Mouse (Mus musculus): ENCODE results near the gene Skap1. TPM values are rescaled to one million over a fixed set of nuclear protein-coding genes. Genes with fewer than 3 reads are reported as not detected.

Skap1 gene
- polyA plus RNA-seq, 1 experiment: 4.9 TPM

- Histone ChIP-seq H3K4me3 (replicated peaks; ENCODE audit: control insufficient read depth, low read depth, low read length) (no peak overlapping the region), H3K4me1 (ENCODE audit: control insufficient read depth, insufficient read depth, low read length) (no peaks in the 10 kb centered on the region), H3K27ac (ENCODE audit: control insufficient read depth, insufficient read depth, low read depth, low read length, poor library complexity) (no peak overlapping the region)
- no peak for TF ChIP-seq POLR2A (IDR thresholded peaks at IDR 0.05; ENCODE audit: borderline replicate concordance, control insufficient read depth, low read depth, low read length)
- TF ChIP-seq CTCF (IDR thresholded peaks at IDR 0.05; ENCODE audit: control insufficient read depth, insufficient read depth, low read length): no peak
- 44% methylated on average over 9 of the region's 9 CpGs for WGBS
These were observed 3.8 kb downstream of the Skap1 start for GRCm38 (mm10) chr11:96468048-96468745.

- TF ChIP-seq CTCF (IDR thresholded peaks at IDR 0.05; ENCODE audit: control insufficient read depth, insufficient read depth, low read length) (no peak), POLR2A (IDR thresholded peaks at IDR 0.05; ENCODE audit: borderline replicate concordance, control insufficient read depth, low read depth, low read length) (no peak)
- no peaks in the 10 kb centered on the region for H3K4me1 ChIP-seq (ENCODE audit: control insufficient read depth, insufficient read depth, low read length)
- WGBS: 49% methylated on average over 3 of the region's 3 CpGs
- H3K27ac ChIP-seq (ENCODE audit: control insufficient read depth, insufficient read depth, low read depth, low read length, poor library complexity): no peak overlapping the region
- no peak overlapping the region for H3K4me3 ChIP-seq (replicated peaks; ENCODE audit: control insufficient read depth, low read depth, low read length)
These were observed 18.3 kb downstream of the Skap1 start for GRCm38 (mm10) chr11:96482711-96483110.

- no peaks in the 10 kb centered on the region for H3K4me1 ChIP-seq (ENCODE audit: control insufficient read depth, insufficient read depth, low read length)
- no peak overlapping the region for H3K4me3 ChIP-seq (replicated peaks; ENCODE audit: control insufficient read depth, low read depth, low read length)
- no peak for TF ChIP-seq CTCF (IDR thresholded peaks at IDR 0.05; ENCODE audit: control insufficient read depth, insufficient read depth, low read length)
- no peak for TF ChIP-seq POLR2A (IDR thresholded peaks at IDR 0.05; ENCODE audit: borderline replicate concordance, control insufficient read depth, low read depth, low read length)
These were observed 18.8 kb downstream of the Skap1 start for GRCm38 (mm10) chr11:96483179-96483578.

GRCm38 (mm10) chr11:96498481-96498880 lies 34.1 kb downstream of the Skap1 start:
- H3K4me1 ChIP-seq (ENCODE audit: control insufficient read depth, insufficient read depth, low read length): no peaks in the 10 kb centered on the region
- no peak overlapping the region for H3K27ac ChIP-seq (ENCODE audit: control insufficient read depth, insufficient read depth, low read depth, low read length, poor library complexity)
- 74% methylated on average over 8 of the region's 8 CpGs for WGBS
- TF ChIP-seq CTCF (IDR thresholded peaks at IDR 0.05; ENCODE audit: control insufficient read depth, insufficient read depth, low read length): no peak
- TF ChIP-seq POLR2A (IDR thresholded peaks at IDR 0.05; ENCODE audit: borderline replicate concordance, control insufficient read depth, low read depth, low read length): no peak
- H3K4me3 ChIP-seq (replicated peaks; ENCODE audit: control insufficient read depth, low read depth, low read length): no peak overlapping the region

More at GRCm38 (mm10) chr11:96483179-96483578, 18.8 kb downstream of the Skap1 start:
- no peak overlapping the region for H3K27ac ChIP-seq (ENCODE audit: control insufficient read depth, insufficient read depth, low read depth, low read length, poor library complexity)

DNA sequence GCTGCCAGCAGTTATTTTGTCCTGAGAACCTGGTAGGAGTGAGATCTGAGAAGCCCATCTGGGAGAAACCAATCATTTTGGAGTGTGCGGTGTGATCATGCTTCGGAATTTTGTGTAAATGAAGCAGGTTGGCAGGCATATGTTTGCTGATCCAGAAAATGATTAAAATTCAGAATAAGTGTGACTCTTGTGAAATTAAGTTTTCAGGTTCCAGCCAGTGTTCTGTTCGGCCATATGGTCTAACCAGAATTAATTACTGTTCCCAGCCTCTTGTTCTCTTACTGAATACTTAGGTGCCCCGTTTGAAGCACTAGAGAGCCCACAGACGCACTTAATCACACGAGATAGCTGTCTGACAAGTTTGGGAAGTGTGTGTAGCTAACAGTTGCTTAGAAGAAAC lies 36.6 kb downstream of the Skap1 start:
- 66% methylated on average over 6 of the region's 6 CpGs for WGBS
- H3K27ac ChIP-seq (ENCODE audit: control insufficient read depth, insufficient read depth, low read depth, low read length, poor library complexity): no peak overlapping the region

GRCm38 (mm10) chr11:96502948-96503347 lies 38.6 kb downstream of the Skap1 start:
- Histone ChIP-seq H3K4me1 (ENCODE audit: control insufficient read depth, insufficient read depth, low read length) (no peaks in the 10 kb centered on the region), H3K27ac (ENCODE audit: control insufficient read depth, insufficient read depth, low read depth, low read length, poor library complexity) (no peak overlapping the region), H3K4me3 (replicated peaks; ENCODE audit: control insufficient read depth, low read depth, low read length) (no peak overlapping the region)
- 80% methylated on average over 3 of the region's 3 CpGs for WGBS
- TF ChIP-seq CTCF (IDR thresholded peaks at IDR 0.05; ENCODE audit: control insufficient read depth, insufficient read depth, low read length) (no peak), POLR2A (IDR thresholded peaks at IDR 0.05; ENCODE audit: borderline replicate concordance, control insufficient read depth, low read depth, low read length) (no peak)

More for the DNA sequence above, 36.6 kb downstream of the Skap1 start:
- TF ChIP-seq POLR2A (IDR thresholded peaks at IDR 0.05; ENCODE audit: borderline replicate concordance, control insufficient read depth, low read depth, low read length): no peak
- no peak for TF ChIP-seq CTCF (IDR thresholded peaks at IDR 0.05; ENCODE audit: control insufficient read depth, insufficient read depth, low read length)
- Histone ChIP-seq H3K4me3 (replicated peaks; ENCODE audit: control insufficient read depth, low read depth, low read length) (no peak overlapping the region), H3K4me1 (ENCODE audit: control insufficient read depth, insufficient read depth, low read length) (no peaks in the 10 kb centered on the region)

- TF ChIP-seq CTCF (IDR thresholded peaks at IDR 0.05; ENCODE audit: control insufficient read depth, insufficient read depth, low read length): no peak
- no peak for TF ChIP-seq POLR2A (IDR thresholded peaks at IDR 0.05; ENCODE audit: borderline replicate concordance, control insufficient read depth, low read depth, low read length)
- 12% methylated on average over 12 of the region's 12 CpGs for WGBS
- H3K4me1 ChIP-seq (ENCODE audit: control insufficient read depth, insufficient read depth, low read length): no peaks in the 10 kb centered on the region
- no peak overlapping the region for H3K4me3 ChIP-seq (replicated peaks; ENCODE audit: control insufficient read depth, low read depth, low read length)
- no peak overlapping the region for H3K27ac ChIP-seq (ENCODE audit: control insufficient read depth, insufficient read depth, low read depth, low read length, poor library complexity)
These were observed 40.2 kb downstream of the Skap1 start for GRCm38 (mm10) chr11:96504509-96505119.

- Histone ChIP-seq H3K27ac (ENCODE audit: control insufficient read depth, insufficient read depth, low read depth, low read length, poor library complexity) (no peak overlapping the region), H3K4me1 (ENCODE audit: control insufficient read depth, insufficient read depth, low read length) (no peaks in the 10 kb centered on the region), H3K4me3 (replicated peaks; ENCODE audit: control insufficient read depth, low read depth, low read length) (no peak overlapping the region)
- 72% methylated on average over 5 of the region's 5 CpGs for WGBS
- no peak for TF ChIP-seq POLR2A (IDR thresholded peaks at IDR 0.05; ENCODE audit: borderline replicate concordance, control insufficient read depth, low read depth, low read length)
- TF ChIP-seq CTCF (IDR thresholded peaks at IDR 0.05; ENCODE audit: control insufficient read depth, insufficient read depth, low read length): no peak
These were observed 41.4 kb downstream of the Skap1 start for GRCm38 (mm10) chr11:96505841-96506240.
